Mouse (Mus musculus) ES-Bruce4 (cell line): ENCODE measurements at regions not wholly inside any gene's neighbourhood (a gene's known extent, or its start where the extent isn't known, plus 50 kb on each side); places are given as distances from the start of the nearest gene placed in this dataset.

Source experiments
- CTCF ChIP-seq: IDR thresholded peaks from one replicate; pipeline ENCODE4 v1.8.1; 2011; ENCODE audit warnings: low read depth, low read length
- EP300 ChIP-seq: IDR thresholded peaks from 2 replicates; pipeline ENCODE4 v1.6.1; 2011; ENCODE audit warnings: low read depth, low read length; ENCODE audit not compliant: insufficient read depth
- POLR2A ChIP-seq: IDR thresholded peaks from one replicate; pipeline ENCODE4 v1.8.1; 2011; ENCODE audit warnings: low read length; ENCODE audit not compliant: insufficient read depth

DNA sequence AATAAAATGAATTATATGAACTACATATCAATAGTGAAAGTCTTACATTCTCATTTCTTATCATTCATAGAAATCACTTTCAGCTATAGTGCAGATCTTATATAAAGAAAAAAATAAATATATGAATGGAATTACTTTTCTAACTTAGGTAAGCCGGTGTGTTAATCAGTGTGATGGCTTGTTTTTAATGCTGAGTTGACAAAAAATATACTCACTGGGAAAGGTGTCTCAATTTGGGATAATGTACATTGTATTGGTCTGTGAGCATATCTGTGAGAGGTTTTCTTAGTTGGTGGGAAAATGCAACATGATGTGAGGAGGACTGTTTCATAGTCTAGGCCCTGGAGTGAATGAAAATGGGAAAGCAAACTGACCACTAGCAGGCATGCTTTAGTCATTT is 511.3 kb downstream of the Slco6d1 start:
- TF ChIP-seq CTCF (no peak), POLR2A (no peak), EP300 (no peak)
